Mouse (Mus musculus) kidney, embryonic 14.5 days (tissue): ENCODE measurements around the gene Acp5. TPM values are rescaled to one million over a fixed set of nuclear protein-coding genes. Genes with fewer than 3 reads are reported as not detected.

ENCODE experiments used
- ATAC-seq: fragments of 200-750 bp; cut with Nextera tagmentation; 2 replicates; pipeline ENCODE4 v1.8.0; 2017; ENCODE audit warnings: moderate number of reproducible peaks, mild to moderate bottlenecking, moderate TSS enrichment, moderate library complexity; ENCODE audit not compliant: low FRiP score, low TSS enrichment
- H3K27ac ChIP-seq: fragments of 300-500 bp; sonication (generic); 2 replicates; pipeline ENCODE4 v1.5.1; 2014; ENCODE audit warnings: low read depth, mild to moderate bottlenecking, low read length, moderate library complexity, mixed read lengths
- H3K27me3 ChIP-seq: fragments of 300-500 bp; sonication (generic); 2 replicates; pipeline ENCODE4 v1.6.1; 2014; ENCODE audit warnings: mild to moderate bottlenecking, low read length; ENCODE audit not compliant: control insufficient read depth, insufficient read depth
- H3K36me3 ChIP-seq: fragments of 300-500 bp; sonication (generic); 2 replicates; pipeline ENCODE4 v1.6.1; 2014; ENCODE audit warnings: low read length, mixed read lengths; ENCODE audit not compliant: control insufficient read depth, insufficient read depth
- H3K4me1 ChIP-seq: fragments of 300-500 bp; sonication (generic); 2 replicates; pipeline ENCODE4 v1.6.1; 2014; ENCODE audit warnings: low read length, mixed read lengths; ENCODE audit not compliant: control insufficient read depth, insufficient read depth
- H3K4me2 ChIP-seq: fragments of 300-500 bp; sonication (generic); replicated peaks from 2 replicates; pipeline ENCODE4 v1.6.1; 2014; ENCODE audit warnings: low read depth, mild to moderate bottlenecking, low read length
- H3K4me3 ChIP-seq: fragments of 300-500 bp; sonication (generic); 2 replicates; pipeline ENCODE4 v1.5.1; 2014; ENCODE audit warnings: mild to moderate bottlenecking, low read length
- H3K9ac ChIP-seq: fragments of 300-500 bp; sonication (generic); 2 replicates; pipeline ENCODE4 v1.6.1; 2014; ENCODE audit warnings: low read depth, mild to moderate bottlenecking, low read length, moderate library complexity
- H3K9me3 ChIP-seq: fragments of 300-500 bp; sonication (generic); 2 replicates; pipeline ENCODE4 v1.6.1; 2016; ENCODE audit warnings: low read length; ENCODE audit not compliant: control insufficient read depth
- WGBS: fragments of 180-500 bp; shearing (Covaris S2); extraction: QIAGEN DNeasy Blood & Tissue Kit; methylation state at CpG from one replicate; pipeline ENCODE4 v1.1.7; 2014; 5-methylcytosine and 5-hydroxymethylcytosine counted together
- polyA plus RNA-seq: library from polyadenylated mRNA; unstranded; fragments of >200 nt; fragmentation: Nextera tagmentation; extraction: Ambion mirVana; gene quantifications from 2 replicates; pipeline ENCODE4 v1.2.1, GENCODE M21; 2014

Acp5 gene
- polyA plus RNA-seq, 1 experiment from 2014 or later: 3.3 TPM

GRCm38 (mm10) chr9:22149426-22150248 lies 14.1 kb upstream of the Acp5 start:
- Histone ChIP-seq H3K4me1 (no peaks in the 10 kb centered on the region), H3K36me3 (no peaks in the 10 kb centered on the region), H3K9me3 (peaks cover 6% of the 10 kb centered on the region), H3K4me3 (no peak overlapping the region), H3K27me3 (no peaks in the 10 kb centered on the region), H3K4me2 (no peak overlapping the region), H3K27ac (no peak overlapping the region), H3K9ac (no peak overlapping the region)
- no peak for ATAC-seq
- 78% methylated on average over 20 of the region's 20 CpGs for WGBS

GRCm38 (mm10) chr9:22144304-22144965 lies 8.9 kb upstream of the Acp5 start:
- no peak overlapping the region for H3K4me2 ChIP-seq
- peaks cover 6% of the 10 kb centered on the region for H3K9me3 ChIP-seq
- no peaks in the 10 kb centered on the region for H3K4me1 ChIP-seq
- 86% methylated on average over 7 of the region's 8 CpGs for WGBS
- no peak for ATAC-seq
- no peaks in the 10 kb centered on the region for H3K27me3 ChIP-seq
- no peak overlapping the region for H3K4me3 ChIP-seq
- no peaks in the 10 kb centered on the region for H3K36me3 ChIP-seq
- no peak overlapping the region for H3K9ac ChIP-seq
- no peak overlapping the region for H3K27ac ChIP-seq

GRCm38 (mm10) chr9:22143108-22144037 lies 7.9 kb upstream of the Acp5 start:
- Histone ChIP-seq H3K36me3 (no peaks in the 10 kb centered on the region), H3K4me3 (no peak overlapping the region), H3K4me1 (no peaks in the 10 kb centered on the region), H3K27me3 (no peaks in the 10 kb centered on the region), H3K9ac (no peak overlapping the region), H3K9me3 (peaks cover 6% of the 10 kb centered on the region), H3K27ac (no peak overlapping the region), H3K4me2 (no peak overlapping the region)
- ATAC-seq: 0 out of 2 replicates have a peak, but pooled peaks have one; percentile 66
- WGBS: 54% methylated on average over 17 of the region's 17 CpGs

- ATAC-seq: no peak
- no peaks in the 10 kb centered on the region for H3K27me3 ChIP-seq
- H3K4me2 ChIP-seq: no peak overlapping the region
- no peaks in the 10 kb centered on the region for H3K9me3 ChIP-seq
- H3K36me3 ChIP-seq: no peaks in the 10 kb centered on the region
- no peak overlapping the region for H3K27ac ChIP-seq
- no peaks in the 10 kb centered on the region for H3K4me1 ChIP-seq
- H3K9ac ChIP-seq: no peak overlapping the region
- H3K4me3 ChIP-seq: no peak overlapping the region
- 91% methylated on average over 5 of the region's 5 CpGs for WGBS
Measured at GRCm38 (mm10) chr9:22139746-22140145, 4.2 kb upstream of the Acp5 start.

- H3K9ac ChIP-seq: no peak overlapping the region
- 31% methylated on average over 2 of the region's 2 CpGs for WGBS
- no peak overlapping the region for H3K4me2 ChIP-seq
- H3K4me3 ChIP-seq: no peak overlapping the region
- no peak overlapping the region for H3K27ac ChIP-seq
- H3K27me3 ChIP-seq: no peaks in the 10 kb centered on the region
- no peaks in the 10 kb centered on the region for H3K36me3 ChIP-seq
- no peaks in the 10 kb centered on the region for H3K9me3 ChIP-seq
- ATAC-seq: no peak
- H3K4me1 ChIP-seq: no peaks in the 10 kb centered on the region
Measured at GRCm38 (mm10) chr9:22138480-22138879, 3.0 kb upstream of the Acp5 start.

- Histone ChIP-seq H3K36me3 (no peaks in the 10 kb centered on the region), H3K4me2 (no peak overlapping the region), H3K4me3 (no peak overlapping the region), H3K27ac (no peak overlapping the region), H3K9ac (no peak overlapping the region), H3K9me3 (no peaks in the 10 kb centered on the region), H3K27me3 (no peaks in the 10 kb centered on the region), H3K4me1 (peaks cover 1% of the 10 kb centered on the region; the same call in 1 of the 2 replicates)
- ATAC-seq: no peak
- 13% methylated on average over 23 of the region's 23 CpGs for WGBS
Measured at GRCm38 (mm10) chr9:22136765-22137547, 1.4 kb upstream of the Acp5 start.

GRCm38 (mm10) chr9:22134988-22135643 lies 395 bp downstream of the Acp5 start:
- Histone ChIP-seq H3K36me3 (no peaks in the 10 kb centered on the region), H3K27me3 (no peaks in the 10 kb centered on the region; the same call in 1 of the 2 replicates), H3K9me3 (no peaks in the 10 kb centered on the region), H3K4me3 (no peak overlapping the region), H3K4me2 (no peak overlapping the region), H3K4me1 (peaks cover 11% of the 10 kb centered on the region), H3K9ac (no peak overlapping the region), H3K27ac (no peak overlapping the region)
- 82% methylated on average over 9 of the region's 9 CpGs for WGBS
- no peak for ATAC-seq
